ENCODE assay signal across 10 mouse cellular contexts in genomic region chr10:78129423-78129822, GRCm38 (mm10). TPM values are rescaled to one million over a fixed set of nuclear protein-coding genes. Genes with fewer than 3 reads are reported as not detected.
A peak's percentile ranks its signal among the peaks of the same experiment; 100 is the strongest.
DNase-seq lines count a peak whose midpoint lies in the region; ATAC-seq lines count a peak whose summit lies in the region.
"Had no signal": no experiment of that assay in that cellular context is flagged by ENCODE, and none has a peak within 500 bp of the region (broad histone marks: within the 10 kb centered on the region; RNA-seq: fewer than 3 reads in every experiment).

No protein-coding gene starts in this region.

- H3K4me2 ChIP-seq in hindbrain, embryonic 16.5 days (ENCODE audit: low read length), result no peak overlapping the region
- H3K4me2 ChIP-seq in hindbrain, embryonic 14.5 days (replicated peaks), result no peak overlapping the region
- no peak overlapping the region for H3K4me2 ChIP-seq in lung, embryonic 16.5 days (ENCODE audit: low read depth, low read length)

- H3K36me3 ChIP-seq in hindbrain, embryonic 16.5 days (ENCODE audit: control insufficient read depth, insufficient read depth, low read length), result no peaks in the 10 kb centered on the region
- no peaks in the 10 kb centered on the region for H3K36me3 ChIP-seq in hindbrain, embryonic 14.5 days (replicated peaks; ENCODE audit: control insufficient read depth, insufficient read depth)
- no peaks in the 10 kb centered on the region for H3K36me3 ChIP-seq in lung, embryonic 16.5 days (ENCODE audit: control insufficient read depth, insufficient read depth, low read length)

- no peak overlapping the region for H3K9ac ChIP-seq in hindbrain, embryonic 16.5 days (ENCODE audit: low read depth, low read length)
- no peak overlapping the region for H3K9ac ChIP-seq in hindbrain, embryonic 14.5 days
- peak overlapping the region; percentile 8; the same call in 1 of the 2 replicates for H3K9ac ChIP-seq in lung, embryonic 16.5 days (ENCODE audit: low read length)

- 49% methylated on average over 11 of the region's 11 CpGs for WGBS in hindbrain, embryonic 16.5 days
- 66% methylated on average over 11 of the region's 11 CpGs for WGBS in hindbrain, embryonic 14.5 days
- WGBS in lung, embryonic 16.5 days, result 33% methylated on average over 11 of the region's 11 CpGs

- H3K4me1 ChIP-seq in hindbrain, embryonic 16.5 days (ENCODE audit: control insufficient read depth, insufficient read depth, low read depth, low read length), result no peaks in the 10 kb centered on the region
- H3K4me1 ChIP-seq in hindbrain, embryonic 14.5 days (replicated peaks; ENCODE audit: control insufficient read depth, insufficient read depth, low read length), result no peaks in the 10 kb centered on the region
- peaks cover 6% of the 10 kb centered on the region for H3K4me1 ChIP-seq in lung, embryonic 16.5 days (replicated peaks; ENCODE audit: control insufficient read depth, insufficient read depth, low read length)

- no peak overlapping the region for H3K27ac ChIP-seq in hindbrain, embryonic 16.5 days (ENCODE audit: low read depth, low read length)
- no peak overlapping the region for H3K27ac ChIP-seq in hindbrain, embryonic 14.5 days
- no peak overlapping the region for H3K27ac ChIP-seq in lung, embryonic 16.5 days (ENCODE audit: low read length)

- DNase-seq in cerebellum, postnatal 14 days, result peak; percentile 72 to 74
- no peak for DNase-seq in cerebellum, adult 11 months
- no peak for DNase-seq in hindbrain, embryonic 14.5 days (ENCODE audit: low spot score)
- DNase-seq in lung, postnatal 36 days, result no peak
- DNase-seq in kidney, postnatal 25 days, result peak; percentile 59 to 76
- no peak for DNase-seq in thymus, postnatal 36 days
- DNase-seq: spleen, adult 18-20 months; thymus, adult 2 months had no signal

- 0 out of 2 replicates have a peak, but pooled peaks have one; percentile 40 for ATAC-seq in hindbrain, embryonic 16.5 days
- no peak for ATAC-seq in hindbrain, embryonic 14.5 days (ENCODE audit: low FRiP score)
- peak; percentile 77 for ATAC-seq in lung, embryonic 16.5 days (ENCODE audit: low read depth)

- no peak overlapping the region for H3K4me3 ChIP-seq in hindbrain, embryonic 16.5 days (ENCODE audit: low read length)
- no peak overlapping the region for H3K4me3 ChIP-seq in hindbrain, embryonic 14.5 days (replicated peaks; ENCODE audit: low read length)
- no peak overlapping the region for H3K4me3 ChIP-seq in lung, embryonic 16.5 days (ENCODE audit: low read length)

- H3K27me3 ChIP-seq in hindbrain, embryonic 16.5 days (replicated peaks; ENCODE audit: control insufficient read depth, insufficient read depth, low read length), result no peaks in the 10 kb centered on the region
- no peaks in the 10 kb centered on the region for H3K27me3 ChIP-seq in hindbrain, embryonic 14.5 days (ENCODE audit: control insufficient read depth, insufficient read depth, low read length)
- no peaks in the 10 kb centered on the region for H3K27me3 ChIP-seq in lung, embryonic 16.5 days (ENCODE audit: control insufficient read depth, insufficient read depth, low read depth, low read length)

- no peaks in the 10 kb centered on the region for H3K9me3 ChIP-seq in hindbrain, embryonic 16.5 days (ENCODE audit: control insufficient read depth, low read length)
- H3K9me3 ChIP-seq in hindbrain, embryonic 14.5 days (ENCODE audit: control insufficient read depth, low read length), result no peaks in the 10 kb centered on the region
- H3K9me3 ChIP-seq in lung, embryonic 16.5 days (ENCODE audit: control insufficient read depth, low read length), result no peaks in the 10 kb centered on the region

RNA-seq across cellular contexts. Expression of gene D10Jhu81e, which starts 40.2 kb away (rescaled TPM):
- 31.8 and 35.4 TPM in 2 replicates for polyA plus RNA-seq in hindbrain, embryonic 16.5 days (2015; fragmentation: Nextera tagmentation; extraction: Ambion mirVana)
- polyA plus RNA-seq in hindbrain, embryonic 14.5 days (2014; fragmentation: Nextera tagmentation; extraction: Ambion mirVana), result 17.3 and 22.0 TPM in 2 replicates
- polyA plus RNA-seq in lung, embryonic 16.5 days (2015; fragmentation: Nextera tagmentation; extraction: Ambion mirVana), result 35.8 and 36.5 TPM in 2 replicates

RNA-seq across cellular contexts. Expression of gene Pwp2, which starts 55.5 kb away (rescaled TPM):
- 15.9 and 17.0 TPM in 2 replicates for polyA plus RNA-seq in hindbrain, embryonic 16.5 days (2015; fragmentation: Nextera tagmentation; extraction: Ambion mirVana)
- 13.5 and 15.8 TPM in 2 replicates for polyA plus RNA-seq in hindbrain, embryonic 14.5 days (2014; fragmentation: Nextera tagmentation; extraction: Ambion mirVana)
- polyA plus RNA-seq in lung, embryonic 16.5 days (2015; fragmentation: Nextera tagmentation; extraction: Ambion mirVana), result 16.5 and 17.0 TPM in 2 replicates

Comparison
In these comparisons a context has a peak if more than half of its experiments do, and no peak if none do; other contexts are left out.
1. DNase-seq: peak in cerebellum, postnatal 14 days (2 of 2) and kidney, postnatal 25 days (2 of 2); none in cerebellum, adult 11 months (single experiment), hindbrain, embryonic 14.5 days (single experiment), lung, postnatal 36 days (single experiment) and thymus, postnatal 36 days (0 of 2).